Mouse (Mus musculus) forelimb bud, embryonic 11.5 days (tissue): ENCODE data around the gene C4b.
"Not testable (repeated sequence)": the region's sequence is repeated elsewhere in the genome, so short reads cannot be mapped to it uniquely, and the experiment has no call there.

Source experiments
- DNase-seq: peaks from one replicate; pipeline ENCODE4 v3.0.0-alpha.2; 2012; ENCODE audit warnings: low read depth, low spot score

Gene C4b

DNA sequence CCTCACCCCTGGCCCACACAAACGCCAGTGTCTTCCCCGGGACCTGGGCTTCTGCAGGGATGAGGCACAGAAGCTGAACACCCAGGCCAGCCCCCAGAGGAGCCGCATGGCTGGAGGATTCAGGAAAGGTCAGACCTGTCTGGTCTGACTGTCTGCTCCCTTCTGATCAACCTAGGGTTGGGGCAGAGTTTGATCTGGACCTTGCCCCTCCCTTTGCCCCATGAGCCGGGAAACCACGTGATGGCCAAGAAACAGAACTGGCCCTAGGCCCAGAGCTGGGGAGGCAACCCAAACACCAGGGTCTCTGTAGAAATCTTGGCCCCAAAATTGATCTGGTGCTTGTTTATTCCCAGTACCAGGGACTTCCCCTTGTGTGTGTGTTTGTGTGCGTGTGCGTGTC, at the start of gene C4b:
Gene C4b, minus strand, starts transcription at position 164 of the 400 bp plus-strand sequence.
- DNase-seq = no peak

GRCm38 (mm10) chr17:34777680-34778325, 34.1 kb upstream of the C4b start:
- DNase-seq = no peak

DNA sequence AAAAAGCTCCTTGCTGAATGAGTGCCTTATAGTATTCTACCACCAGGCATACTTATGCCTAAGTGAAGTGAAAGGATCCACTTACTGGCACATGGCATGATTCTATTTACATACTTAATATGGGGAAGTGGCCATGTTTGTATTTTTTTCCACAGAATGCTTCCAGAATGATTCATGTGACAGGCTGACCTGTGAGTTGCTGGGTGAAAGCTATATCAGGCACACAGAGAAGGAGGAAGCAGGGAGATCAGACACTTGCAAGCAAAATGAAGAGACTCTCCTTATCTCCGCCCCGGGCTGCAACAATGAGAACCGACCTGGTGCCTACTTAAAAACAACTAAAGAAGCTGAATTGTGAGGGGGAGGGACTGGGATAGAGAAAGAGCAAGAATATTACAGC, 17.8 kb upstream of the C4b start:
- DNase-seq = no peak

- no peak for DNase-seq
Observed at GRCm38 (mm10) chr17:34746531-34746930, 2.8 kb upstream of the C4b start.

DNA sequence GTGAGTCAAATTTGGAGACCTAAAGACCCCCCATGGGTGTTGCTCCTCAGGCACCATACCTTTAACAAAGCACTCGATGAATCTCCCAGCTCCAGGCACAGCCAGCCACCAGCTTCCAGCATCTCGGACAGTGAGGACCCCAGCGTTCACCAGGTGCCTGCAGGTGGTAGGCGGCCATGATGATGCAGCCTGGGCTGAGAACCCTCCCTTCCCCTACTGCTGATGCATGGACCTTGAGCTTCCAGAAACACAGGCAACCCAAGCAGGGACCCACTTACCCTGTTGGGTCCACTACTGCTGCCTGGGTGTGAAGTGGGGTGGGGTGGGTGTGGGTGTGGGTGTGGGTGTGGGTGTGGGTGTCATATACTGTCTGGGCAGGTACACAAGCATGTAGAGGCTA, 1.5 kb upstream of the C4b start:
- not testable (repeated sequence) for DNase-seq

DNA sequence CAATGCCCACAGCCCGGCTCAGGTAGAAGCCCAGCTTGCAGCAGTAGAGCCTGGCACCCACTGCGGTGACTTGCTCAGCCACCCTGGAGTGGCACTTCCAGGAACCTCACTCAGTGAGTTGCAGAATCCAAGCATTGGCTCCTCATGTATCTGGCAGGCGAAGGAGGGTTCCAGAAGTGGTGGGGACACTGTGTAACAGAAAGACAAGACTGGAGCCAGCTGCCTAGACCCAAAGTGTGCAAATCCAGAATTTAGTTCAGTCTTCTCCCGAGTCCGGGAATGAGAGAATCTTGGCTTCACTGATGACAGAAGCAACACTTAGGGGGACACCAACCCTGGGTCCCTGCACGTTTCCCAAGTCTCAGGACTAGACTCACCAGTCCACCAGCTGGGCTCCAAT, 929 bp upstream of the C4b start:
- not testable (repeated sequence) for DNase-seq

DNA sequence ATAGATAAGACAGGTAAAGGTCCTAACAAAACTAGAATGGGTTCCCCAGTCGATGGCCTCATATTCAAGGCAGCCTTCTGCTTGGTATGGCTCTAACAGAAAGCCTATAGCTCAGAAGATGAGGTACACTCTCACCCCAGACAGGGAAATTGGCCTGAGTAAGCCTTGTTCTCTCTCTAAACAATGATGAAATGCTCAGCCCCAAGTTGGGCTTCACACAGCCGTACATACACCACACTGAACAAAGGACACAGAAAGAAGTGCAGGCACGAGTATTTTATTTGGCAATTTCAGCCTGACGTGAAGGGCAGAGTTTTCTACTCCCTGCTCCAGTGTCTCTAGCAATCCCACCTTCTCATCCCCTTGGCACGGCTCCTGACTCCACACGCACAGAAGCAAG, 524 bp upstream of the C4b start:
- no peak for DNase-seq

DNA sequence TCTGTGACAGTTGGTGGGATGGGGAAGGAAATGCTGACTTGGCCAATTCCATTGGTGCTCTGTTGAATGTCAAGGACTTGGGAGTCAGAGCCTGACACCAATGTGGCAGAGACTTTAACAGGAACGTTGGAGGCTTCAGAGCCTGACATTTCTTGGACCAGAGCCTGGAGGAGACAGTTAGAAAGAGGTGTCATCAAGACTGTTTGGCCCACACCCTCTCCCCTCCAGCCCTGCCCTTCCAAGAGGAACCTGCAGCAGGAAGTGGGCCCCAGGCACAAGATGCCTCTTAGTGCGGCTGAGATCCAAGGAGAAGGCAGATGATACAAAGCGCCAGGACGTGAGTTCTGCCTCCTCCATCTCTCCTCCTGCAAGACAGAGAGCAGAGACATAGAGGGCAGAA, 3.4 kb downstream of the C4b start:
- DNase-seq = no peak

DNA sequence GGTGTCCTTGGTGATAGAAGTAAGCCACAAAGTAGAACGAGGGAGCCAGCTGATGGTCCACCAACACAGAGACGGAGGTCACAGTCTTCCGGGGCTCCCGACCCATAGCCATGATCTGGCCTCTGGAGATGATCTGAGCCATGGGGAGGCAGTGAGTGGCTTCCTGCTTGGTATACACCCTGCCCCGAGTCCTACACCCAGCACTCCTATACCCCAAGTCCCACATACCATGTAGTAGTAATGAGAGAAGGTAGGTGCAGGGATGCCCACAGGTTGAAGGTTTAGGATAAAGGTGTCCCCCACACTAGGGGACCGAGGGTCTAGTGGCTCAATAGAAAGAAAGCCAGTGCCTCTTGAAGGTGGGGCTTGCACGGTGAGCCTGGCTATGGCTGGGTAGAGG, 4.0 kb downstream of the C4b start:
- DNase-seq = not testable (repeated sequence)

GRCm38 (mm10) chr17:34737466-34737865, 6.2 kb downstream of the C4b start:
- DNase-seq = not testable (repeated sequence)

GRCm38 (mm10) chr17:34729779-34730553, 13.7 kb downstream of the C4b start:
- not testable (repeated sequence) for DNase-seq

- not testable (repeated sequence) for DNase-seq
Observed at GRCm38 (mm10) chr17:34729155-34729554, 14.5 kb downstream of the C4b start.

GRCm38 (mm10) chr17:34727887-34728286, 15.8 kb downstream of the C4b start:
- DNase-seq = no peak

DNA sequence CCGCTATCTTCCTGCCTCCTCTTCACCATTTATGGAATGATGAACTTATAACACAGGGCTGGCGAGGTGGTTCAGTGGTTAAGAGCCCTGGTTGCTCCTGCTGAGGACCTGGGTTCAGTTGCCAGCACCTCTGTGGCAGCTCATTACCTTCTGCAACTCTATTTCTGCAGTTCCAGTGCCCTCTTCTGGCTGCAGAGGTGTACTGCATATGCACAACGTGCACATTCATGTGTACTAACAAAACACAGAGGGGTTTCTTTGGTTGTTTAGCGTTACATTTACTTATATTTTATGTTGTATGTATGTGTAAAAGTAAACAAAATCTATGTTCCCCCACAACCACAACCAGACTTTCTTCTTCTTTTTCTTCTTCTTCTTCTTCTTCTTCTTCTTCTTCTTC, 20.6 kb downstream of the C4b start:
- no peak for DNase-seq

DNA sequence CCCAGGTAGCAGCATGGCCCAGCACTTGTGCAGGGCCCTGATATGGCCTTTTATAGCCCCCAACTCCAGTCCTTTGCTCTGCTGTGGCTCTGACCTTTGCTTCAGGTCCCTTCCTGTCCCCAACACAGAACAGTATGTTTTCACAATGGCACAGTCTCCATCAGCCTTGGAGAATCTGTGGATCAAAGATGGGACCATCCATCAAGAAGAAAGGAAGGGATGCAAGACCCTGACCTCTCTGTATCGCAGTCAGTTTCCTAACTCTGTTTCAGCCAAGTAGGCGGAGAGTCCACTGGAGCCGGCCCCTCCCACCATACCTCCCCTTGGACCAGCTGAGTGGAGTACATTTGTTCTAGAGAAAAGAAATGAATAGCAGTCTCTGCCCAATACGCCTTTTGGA, 21.4 kb downstream of the C4b start:
- not testable (repeated sequence) for DNase-seq

DNA sequence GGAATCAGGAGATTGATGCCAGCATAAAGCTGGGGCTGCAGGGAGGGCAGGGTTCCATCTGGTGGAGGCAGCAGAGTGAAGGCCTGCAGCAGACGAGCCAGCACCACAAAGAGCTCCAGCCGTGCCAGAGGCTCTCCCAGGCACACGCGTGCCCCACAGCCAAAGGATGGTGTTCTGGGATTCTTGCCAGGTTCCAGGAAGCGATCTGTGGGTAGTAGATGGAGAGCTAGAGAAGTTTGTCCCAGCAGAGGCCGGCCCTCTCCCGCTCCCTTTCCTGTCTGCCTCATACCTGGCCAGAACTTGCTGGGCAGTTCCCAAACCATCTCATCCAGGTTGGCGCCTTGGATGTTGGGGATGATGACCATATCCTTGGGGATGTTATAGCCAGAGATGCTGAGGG, 23.8 kb downstream of the C4b start:
- DNase-seq = not testable (repeated sequence)

DNA sequence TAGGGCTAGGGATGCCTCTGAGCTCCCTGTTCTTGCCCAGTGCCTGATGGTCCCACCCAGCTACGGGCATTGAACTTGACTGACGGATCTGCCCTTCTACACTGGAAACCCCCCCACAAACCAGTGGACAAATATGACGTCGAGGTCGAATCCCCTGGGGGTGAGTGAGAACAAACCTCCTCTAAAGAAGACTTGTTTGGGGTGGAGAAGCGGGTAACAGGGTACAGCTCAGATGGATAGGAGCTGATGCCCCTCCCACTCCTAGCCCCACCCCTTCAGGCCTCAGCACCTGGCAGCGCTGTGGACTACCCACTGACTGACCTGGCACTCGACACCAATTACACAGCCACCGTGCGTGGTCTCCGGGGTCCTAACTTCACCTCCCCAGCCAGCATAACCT, 26.3 kb downstream of the C4b start:
- DNase-seq = no peak

- no peak for DNase-seq
Observed at GRCm38 (mm10) chr17:34716247-34716646, 27.4 kb downstream of the C4b start.

DNA sequence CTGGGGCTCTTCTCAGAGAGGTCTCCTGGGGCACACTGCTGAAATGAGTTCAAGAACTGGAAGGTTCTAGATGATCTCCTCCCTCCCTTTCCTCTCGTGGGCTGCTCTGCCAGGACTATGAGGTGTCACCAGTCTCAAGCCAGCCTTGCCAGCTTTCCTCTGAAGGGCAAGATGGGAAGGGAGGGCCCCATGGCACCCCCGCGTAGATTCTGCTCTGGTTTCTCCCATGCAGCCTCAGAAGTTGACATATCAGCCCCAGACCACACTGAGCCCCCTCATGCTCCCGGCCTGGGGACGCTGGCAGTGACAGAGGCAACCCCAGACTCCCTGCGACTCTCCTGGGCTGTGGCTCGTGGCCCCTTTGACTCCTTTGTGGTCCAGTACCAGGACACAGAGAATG, 28.2 kb downstream of the C4b start:
- not testable (repeated sequence) for DNase-seq

DNA sequence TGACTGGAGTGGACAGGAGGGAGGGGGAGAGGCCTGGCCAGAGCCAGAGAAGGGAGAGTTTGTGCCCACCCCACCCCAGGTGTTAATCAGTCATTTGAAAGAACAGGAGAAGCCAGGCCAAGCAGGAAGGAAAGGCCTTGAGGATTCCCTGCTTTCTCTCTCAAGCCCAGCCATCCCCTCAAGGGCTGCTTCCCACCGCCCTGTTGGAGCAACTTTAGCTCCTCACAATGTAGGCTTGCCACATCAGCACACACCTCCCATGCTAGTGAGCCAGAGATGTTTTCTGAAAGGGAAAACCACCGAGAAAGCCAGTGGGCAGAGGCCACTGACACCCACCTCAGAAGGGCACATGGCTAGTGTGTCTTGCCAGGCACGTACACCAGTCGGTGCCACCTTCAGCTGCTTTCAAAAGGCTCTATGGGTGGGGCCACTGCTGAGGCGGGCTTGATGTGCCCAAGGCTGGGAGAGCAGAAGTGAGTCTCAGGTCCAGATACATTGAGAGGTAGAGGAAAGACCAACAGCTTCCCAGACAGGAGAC, 28.7 kb downstream of the C4b start:
- not testable (repeated sequence) for DNase-seq

DNA sequence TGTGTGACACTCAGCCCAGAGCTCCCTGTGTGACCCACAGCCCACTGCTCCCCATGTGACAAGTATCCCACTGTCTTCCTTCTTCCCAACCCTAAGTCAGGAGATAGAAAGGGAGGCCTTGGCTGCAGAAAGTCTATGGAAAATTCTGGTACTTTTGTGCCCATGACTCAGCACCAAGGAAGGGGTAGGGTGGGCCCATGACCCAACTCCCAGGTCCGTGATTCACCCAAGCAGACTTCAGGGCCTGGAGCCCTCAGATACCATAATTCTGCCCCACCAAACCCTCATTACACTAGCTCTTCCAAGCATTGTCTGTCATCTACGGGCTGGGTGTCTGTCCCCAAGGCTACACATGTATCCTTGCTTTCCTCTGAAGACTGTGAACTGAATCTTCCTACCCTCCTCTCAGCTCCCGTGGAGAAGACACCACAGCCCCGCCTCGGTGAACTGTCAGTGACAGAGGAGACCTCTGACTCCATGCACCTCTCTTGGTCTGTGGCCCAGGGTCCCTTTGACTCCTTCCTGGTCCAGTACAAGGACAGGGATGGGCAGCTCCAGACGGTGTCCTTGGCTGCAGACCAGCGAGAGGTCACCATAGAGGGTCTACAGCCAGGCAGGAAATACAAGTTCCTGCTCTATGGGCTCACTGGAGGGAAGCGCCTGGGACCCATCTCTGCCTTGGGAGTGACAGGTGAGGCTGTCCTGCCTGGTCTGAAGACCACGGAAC, 29.3 kb downstream of the C4b start:
- DNase-seq = not testable (repeated sequence)

DNA sequence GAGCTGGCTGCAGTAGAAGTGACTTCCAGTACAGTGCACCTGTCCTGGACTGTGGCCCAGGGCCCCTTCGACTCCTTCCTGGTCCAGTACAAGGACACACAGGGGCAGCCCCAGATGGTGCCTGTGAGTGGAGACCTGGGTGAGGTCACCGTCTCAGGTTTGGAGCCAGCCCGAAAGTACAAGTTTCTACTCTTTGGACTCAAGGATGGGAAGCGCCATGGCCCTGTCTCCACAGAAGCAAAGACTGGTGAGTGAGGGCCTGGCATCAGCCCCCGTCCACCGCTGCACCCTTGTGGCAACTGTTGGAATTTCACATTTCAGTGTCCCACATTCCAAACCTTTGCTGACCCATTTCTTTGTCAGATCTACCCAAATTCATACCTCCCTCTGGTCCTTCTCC, 30.7 kb downstream of the C4b start:
- DNase-seq = no peak
